Mouse (Mus musculus) granulocyte monocyte progenitor cell, adult 5-6 weeks (primary cell): ENCODE data around the gene Ramp2. TPM values are rescaled to one million over a fixed set of nuclear protein-coding genes. Genes with fewer than 3 reads are reported as not detected.
A peak's percentile ranks its signal among the peaks of the same experiment; 100 is the strongest.

ENCODE experiments used
- ATAC-seq: replicated peaks from 2 replicates; pipeline ENCODE4 v1.8.0; 2016; ENCODE audit warnings: mild to moderate bottlenecking, moderate TSS enrichment, inconsistent platforms; ENCODE audit not compliant: poor library complexity, severe bottlenecking
- total RNA-seq, 2 experiments: library from RNA; stranded (forward) in 1 of 2; stranded (reverse) in 1 of 2; fragments of 200-712, 200-1000 nt in 1 of 2; fragments of >200 nt in 1 of 2; fragmentation: Nextera tagmentation in 1 of 2; gene quantifications; 2 replicates each; pipeline ENCODE4 v1.2.3; 2014 to 2017

The Ramp2 gene
- total RNA-seq, 2 experiments from 2014 or later, result 0.98 TPM; not detected in 1

- ATAC-seq, result peak; percentile 25
Measured at GRCm38 (mm10) chr11:101301299-101302003, 55.6 kb downstream of the Ramp2 start.

GRCm38 (mm10) chr11:101302004-101302798, 56.4 kb downstream of the Ramp2 start, which contains the start of gene Becn1:
Becn1 (minus strand) TSS chr11:101302286.
- peak; percentile 97 for ATAC-seq

GRCm38 (mm10) chr11:101307744-101308143, 61.9 kb downstream of the Ramp2 start:
- no peak for ATAC-seq

Other genes with a start within 250 kb of the Ramp2 start
- 42.7 and 66.2 TPM in 2 replicates for gene Atp6v0a1, start 236.6 kb upstream of the Ramp2 start, total RNA-seq (2014; fragmentation: Nextera tagmentation)
- 16.8 and 17.9 TPM in 2 replicates for gene Atp6v0a1, start 236.6 kb upstream of the Ramp2 start, total RNA-seq (2017)
- 9.3 and 15.7 TPM in 2 replicates for gene Naglu, start 176.0 kb upstream of the Ramp2 start, total RNA-seq (2014; fragmentation: Nextera tagmentation)
- gene Naglu, start 176.0 kb upstream of the Ramp2 start, total RNA-seq (2017), result 12.7 and 13.7 TPM in 2 replicates
- gene Hsd17b1, start 167.6 kb upstream of the Ramp2 start, total RNA-seq (2014; fragmentation: Nextera tagmentation), result 1.5 and 12.9 TPM in 2 replicates
- gene Hsd17b1, start 167.6 kb upstream of the Ramp2 start, total RNA-seq (2017), result 7.4 and 8.2 TPM in 2 replicates
- gene Coasy, start 163.5 kb upstream of the Ramp2 start, total RNA-seq (2014; fragmentation: Nextera tagmentation), result 26.8 and 35.8 TPM in 2 replicates
- 30.5 and 32.2 TPM in 2 replicates for gene Coasy, start 163.5 kb upstream of the Ramp2 start, total RNA-seq (2017)
- 76.1 and 81.6 TPM in 2 replicates for gene Mlx, start 158.8 kb upstream of the Ramp2 start, total RNA-seq (2014; fragmentation: Nextera tagmentation)
- gene Mlx, start 158.8 kb upstream of the Ramp2 start, total RNA-seq (2017), result 68.2 and 82.4 TPM in 2 replicates
- 51.8 and 62.8 TPM in 2 replicates for gene Psmc3ip, start 150.6 kb upstream of the Ramp2 start, total RNA-seq (2014; fragmentation: Nextera tagmentation)
- 42.9 and 63.5 TPM in 2 replicates for gene Psmc3ip, start 150.6 kb upstream of the Ramp2 start, total RNA-seq (2017)
- 12.3 and 15.7 TPM in 2 replicates for gene Retreg3, start 126.1 kb upstream of the Ramp2 start, total RNA-seq (2014; fragmentation: Nextera tagmentation)
- gene Retreg3, start 126.1 kb upstream of the Ramp2 start, total RNA-seq (2017), result 20.0 and 27.4 TPM in 2 replicates
- 27.6 and 53.4 TPM in 2 replicates for gene Tubg1, start 126.1 kb upstream of the Ramp2 start, total RNA-seq (2014; fragmentation: Nextera tagmentation)
- gene Tubg1, start 126.1 kb upstream of the Ramp2 start, total RNA-seq (2017), result 25.8 and 43.7 TPM in 2 replicates
- not detected in 2 replicates for gene Tubg2, start 90.1 kb upstream of the Ramp2 start, total RNA-seq (2014; fragmentation: Nextera tagmentation)
- gene Tubg2, start 90.1 kb upstream of the Ramp2 start, total RNA-seq (2017), result not detected in 2 replicates
- gene Cntnap1, start 75.5 kb upstream of the Ramp2 start, total RNA-seq (2014; fragmentation: Nextera tagmentation), result 0.41 and 0.83 TPM in 2 replicates
- 0.36 and 0.65 TPM in 2 replicates for gene Cntnap1, start 75.5 kb upstream of the Ramp2 start, total RNA-seq (2017)
- gene Plekhh3, start 74.7 kb upstream of the Ramp2 start, total RNA-seq (2014; fragmentation: Nextera tagmentation), result 1.4 TPM in 1 of 2 replicates, not detected in the other
- 0.47 TPM in 1 of 2 replicates, not detected in the other for gene Plekhh3, start 74.7 kb upstream of the Ramp2 start, total RNA-seq (2017)
- gene Ccr10, start 70.6 kb upstream of the Ramp2 start, total RNA-seq (2014; fragmentation: Nextera tagmentation), result not detected in 2 replicates
- 0.09 TPM in 1 of 2 replicates, not detected in the other for gene Ccr10, start 70.6 kb upstream of the Ramp2 start, total RNA-seq (2017)
- gene Ezh1, start 19.6 kb upstream of the Ramp2 start, total RNA-seq (2014; fragmentation: Nextera tagmentation), result 15.2 and 31.0 TPM in 2 replicates
- gene Ezh1, start 19.6 kb upstream of the Ramp2 start, total RNA-seq (2017), result 13.6 and 17.7 TPM in 2 replicates
- 176 and 203 TPM in 2 replicates for gene Vps25, start 7.7 kb downstream of the Ramp2 start, total RNA-seq (2014; fragmentation: Nextera tagmentation)
- gene Vps25, start 7.7 kb downstream of the Ramp2 start, total RNA-seq (2017), result 76.7 and 80.4 TPM in 2 replicates
- gene Wnk4, start 14.5 kb downstream of the Ramp2 start, total RNA-seq (2014; fragmentation: Nextera tagmentation), result not detected in 2 replicates
- 2.6 TPM in 1 of 2 replicates, not detected in the other for gene Wnk4, start 14.5 kb downstream of the Ramp2 start, total RNA-seq (2017)
- gene Cntd1, start 33.0 kb downstream of the Ramp2 start, total RNA-seq (2014; fragmentation: Nextera tagmentation), result not detected in 2 replicates
- 0.72 and 3.3 TPM in 2 replicates for gene Cntd1, start 33.0 kb downstream of the Ramp2 start, total RNA-seq (2017)
- gene Coa3, start 33.1 kb downstream of the Ramp2 start, total RNA-seq (2014; fragmentation: Nextera tagmentation), result 53.2 and 61.3 TPM in 2 replicates
- 32.3 and 35.5 TPM in 2 replicates for gene Coa3, start 33.1 kb downstream of the Ramp2 start, total RNA-seq (2017)
- 58.4 and 81.1 TPM in 2 replicates for gene Becn1, start 56.3 kb downstream of the Ramp2 start, total RNA-seq (2014; fragmentation: Nextera tagmentation)
- gene Becn1, start 56.3 kb downstream of the Ramp2 start, total RNA-seq (2017), result 177 and 214 TPM in 2 replicates
- 163 and 205 TPM in 2 replicates for gene Psme3, start 70.2 kb downstream of the Ramp2 start, total RNA-seq (2014; fragmentation: Nextera tagmentation)
- 121 and 138 TPM in 2 replicates for gene Psme3, start 70.2 kb downstream of the Ramp2 start, total RNA-seq (2017)
- 2.8 and 3.7 TPM in 2 replicates for gene Aoc2, start 79.0 kb downstream of the Ramp2 start, total RNA-seq (2014; fragmentation: Nextera tagmentation)
- gene Aoc2, start 79.0 kb downstream of the Ramp2 start, total RNA-seq (2017), result 1.8 and 2.0 TPM in 2 replicates
- not detected in 2 replicates for gene Aoc3, start 84.6 kb downstream of the Ramp2 start, total RNA-seq (2014; fragmentation: Nextera tagmentation)
- not detected in 2 replicates for gene Aoc3, start 84.6 kb downstream of the Ramp2 start, total RNA-seq (2017)
- gene G6pc, start 121.5 kb downstream of the Ramp2 start, total RNA-seq (2014; fragmentation: Nextera tagmentation), result not detected in 2 replicates
- not detected in 2 replicates for gene G6pc, start 121.5 kb downstream of the Ramp2 start, total RNA-seq (2017)
- 59.3 and 82.3 TPM in 2 replicates for gene Aarsd1, start 171.6 kb downstream of the Ramp2 start, total RNA-seq (2014; fragmentation: Nextera tagmentation)
- 63.1 and 74.5 TPM in 2 replicates for gene Aarsd1, start 171.6 kb downstream of the Ramp2 start, total RNA-seq (2017)
- 6.6 TPM in 1 of 2 replicates, not detected in the other for gene Gm27029, start 178.8 kb downstream of the Ramp2 start, total RNA-seq (2014; fragmentation: Nextera tagmentation)
- 7.8 TPM in 1 of 2 replicates, not detected in the other for gene Gm27029, start 178.8 kb downstream of the Ramp2 start, total RNA-seq (2017)
- gene Rundc1, start 179.1 kb downstream of the Ramp2 start, total RNA-seq (2014; fragmentation: Nextera tagmentation), result 5.7 and 8.1 TPM in 2 replicates
- 4.3 and 6.0 TPM in 2 replicates for gene Rundc1, start 179.1 kb downstream of the Ramp2 start, total RNA-seq (2017)
- 0.49 and 2.7 TPM in 2 replicates for gene Ptges3l, start 179.3 kb downstream of the Ramp2 start, total RNA-seq (2014; fragmentation: Nextera tagmentation)
- 0.52 and 9.1 TPM in 2 replicates for gene Ptges3l, start 179.3 kb downstream of the Ramp2 start, total RNA-seq (2017)
- gene Rpl27, start 196.3 kb downstream of the Ramp2 start, total RNA-seq (2014; fragmentation: Nextera tagmentation), result 1,057 and 1,193 TPM in 2 replicates
- gene Rpl27, start 196.3 kb downstream of the Ramp2 start, total RNA-seq (2017), result 795 and 2,552 TPM in 2 replicates
- gene Ifi35, start 202.4 kb downstream of the Ramp2 start, total RNA-seq (2014; fragmentation: Nextera tagmentation), result 26.9 and 29.5 TPM in 2 replicates
- 27.7 and 33.0 TPM in 2 replicates for gene Ifi35, start 202.4 kb downstream of the Ramp2 start, total RNA-seq (2017)
- 1.4 and 3.0 TPM in 2 replicates for gene Rnd2, start 219.0 kb downstream of the Ramp2 start, total RNA-seq (2014; fragmentation: Nextera tagmentation)
- gene Rnd2, start 219.0 kb downstream of the Ramp2 start, total RNA-seq (2017), result 0.52 and 2.2 TPM in 2 replicates
- gene Vat1, start 220.2 kb downstream of the Ramp2 start, total RNA-seq (2014; fragmentation: Nextera tagmentation), result 77.1 and 85.8 TPM in 2 replicates
- 56.3 and 66.2 TPM in 2 replicates for gene Vat1, start 220.2 kb downstream of the Ramp2 start, total RNA-seq (2017)